Mouse (Mus musculus) left cerebral cortex, adult 8-10 months (tissue): Measurements from ENCODE around the gene Gm5150. TPM values are rescaled to one million over a fixed set of nuclear protein-coding genes. Genes with fewer than 3 reads are reported as not detected.
A peak's percentile ranks its signal among the peaks of the same experiment; 100 is the strongest.
"Not testable (repeated sequence)": the region's sequence is repeated elsewhere in the genome, so short reads cannot be mapped to it uniquely, and the experiment has no call there.

ENCODE experiments used
- DNase-seq, 2 experiments: peaks; one replicate each; pipeline ENCODE4 v3.0.0; 2022; ENCODE audit warnings: low spot score in 2 of 2
- microRNA-seq, 2 experiments: library from miRNA; unstranded; fragments of <30 nt; microRNA quantifications; one replicate each; pipeline ENCODE4 v1.2.0; 2022
- total RNA-seq, 4 experiments: library from RNA; stranded (reverse); gene quantifications; 2 replicates each; pipeline ENCODE4 v1.2.4; 2022

Gm5150 gene
- not detected for total RNA-seq

DNA sequence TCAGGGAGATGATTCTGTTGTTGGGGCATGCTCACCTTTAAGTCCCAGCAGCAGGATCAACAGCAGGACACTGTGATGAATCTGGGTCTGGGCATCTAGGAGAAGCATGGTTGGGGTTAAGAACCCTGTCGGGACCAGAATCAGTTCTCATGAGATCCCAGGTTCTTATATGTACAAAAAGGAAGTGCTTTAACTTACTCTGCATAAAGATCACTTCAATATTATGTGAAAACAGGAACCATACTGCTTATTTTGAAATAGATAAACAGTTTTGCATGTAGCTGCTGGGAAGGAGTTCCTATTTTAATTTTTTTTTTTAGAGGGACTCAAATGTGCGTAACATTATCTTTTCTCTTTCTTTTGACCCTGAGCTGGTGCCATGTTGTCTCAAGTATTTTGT lies at the start of gene Gm5150:
Gene Gm5150 (minus strand): TSS at position 223 of the 400 bp plus-strand sequence.
- DNase-seq = no peak

- not testable (repeated sequence) for DNase-seq
These were observed 45.5 kb upstream of the Gm5150 start for GRCm38 (mm10) chr3:16051736-16052135.

- DNase-seq = no peak
These were observed 41.1 kb upstream of the Gm5150 start for GRCm38 (mm10) chr3:16047288-16047687.

DNA sequence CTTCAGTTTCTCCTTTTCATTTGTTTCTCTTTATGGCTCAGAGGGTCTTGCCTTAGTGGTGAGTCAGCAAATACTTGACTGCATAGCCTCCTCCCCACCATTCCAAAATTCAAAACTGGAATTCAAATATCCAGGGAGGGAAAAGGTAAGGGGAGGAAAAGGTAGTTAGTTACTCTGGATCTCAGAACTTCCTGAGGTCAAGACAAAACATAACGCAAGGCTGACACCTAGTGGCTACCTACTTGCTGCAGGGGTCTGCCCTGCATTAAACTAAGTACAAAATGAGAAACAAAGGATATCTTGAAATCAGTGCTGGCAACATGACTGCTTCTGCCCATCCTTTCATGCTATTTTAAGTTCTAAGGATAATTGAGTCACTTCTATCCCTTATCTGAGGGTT lies 37.1 kb upstream of the Gm5150 start:
- DNase-seq = no peak

- DNase-seq = peak; percentile 8 to 29
These were observed 18.8 kb upstream of the Gm5150 start for GRCm38 (mm10) chr3:16024988-16025387.

DNA sequence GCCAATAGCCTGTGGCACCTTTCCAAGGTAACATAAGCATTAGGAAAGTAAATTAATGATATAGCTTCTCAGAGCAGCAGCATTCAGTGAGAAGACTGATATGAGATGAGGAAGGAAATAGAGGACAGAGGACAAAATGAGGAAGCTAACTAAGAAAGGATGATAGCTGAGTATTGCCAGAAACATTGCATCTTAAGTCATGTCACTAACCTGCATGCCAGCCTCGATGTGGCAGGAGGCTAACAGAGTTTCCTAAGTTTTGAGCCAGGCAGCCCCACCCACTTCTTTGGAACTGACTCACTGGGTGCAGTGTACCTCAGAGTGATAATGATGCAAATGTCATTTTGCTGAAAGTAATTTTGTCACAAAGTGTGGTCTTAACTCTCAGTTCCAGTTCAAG lies 16.0 kb upstream of the Gm5150 start:
- DNase-seq = no peak

DNA sequence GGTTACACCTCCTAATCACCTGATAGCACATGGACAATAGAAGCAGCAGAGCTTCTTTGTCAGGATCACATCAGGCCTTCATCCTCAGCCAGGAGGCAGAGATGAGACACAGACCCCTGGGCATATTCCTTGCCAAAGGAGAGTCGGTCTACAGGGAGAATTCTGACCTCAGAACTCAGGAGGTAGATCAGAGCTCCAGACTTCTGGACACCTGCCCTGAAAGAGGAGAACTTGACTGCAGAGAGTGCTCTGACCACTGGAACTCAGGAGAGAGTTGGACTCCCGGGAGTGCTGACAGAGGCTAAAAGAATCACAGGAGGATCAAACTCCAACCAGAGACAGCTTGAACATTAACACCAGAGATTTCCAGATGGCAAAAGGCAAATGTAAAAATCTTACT lies 8.2 kb upstream of the Gm5150 start:
- not testable (repeated sequence) for DNase-seq

DNA sequence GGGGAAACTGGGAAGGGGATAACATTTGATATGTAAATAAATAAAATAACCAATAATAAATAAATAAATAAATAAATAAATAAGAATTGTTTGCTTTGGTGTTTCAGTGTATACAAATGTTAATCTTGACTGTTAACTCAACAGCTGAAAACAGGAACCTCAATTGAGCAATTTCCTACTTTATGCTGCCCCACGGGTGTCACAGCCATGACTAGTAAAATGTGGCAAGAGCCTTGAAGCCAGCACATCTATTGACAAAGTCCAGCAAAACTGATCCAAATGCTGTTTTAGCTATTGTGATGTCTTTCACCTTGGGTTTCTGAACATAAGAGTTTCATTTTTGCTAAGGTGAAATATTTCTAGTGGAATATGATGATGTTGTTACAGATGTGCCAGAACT lies 1.6 kb upstream of the Gm5150 start:
- no peak for DNase-seq

DNA sequence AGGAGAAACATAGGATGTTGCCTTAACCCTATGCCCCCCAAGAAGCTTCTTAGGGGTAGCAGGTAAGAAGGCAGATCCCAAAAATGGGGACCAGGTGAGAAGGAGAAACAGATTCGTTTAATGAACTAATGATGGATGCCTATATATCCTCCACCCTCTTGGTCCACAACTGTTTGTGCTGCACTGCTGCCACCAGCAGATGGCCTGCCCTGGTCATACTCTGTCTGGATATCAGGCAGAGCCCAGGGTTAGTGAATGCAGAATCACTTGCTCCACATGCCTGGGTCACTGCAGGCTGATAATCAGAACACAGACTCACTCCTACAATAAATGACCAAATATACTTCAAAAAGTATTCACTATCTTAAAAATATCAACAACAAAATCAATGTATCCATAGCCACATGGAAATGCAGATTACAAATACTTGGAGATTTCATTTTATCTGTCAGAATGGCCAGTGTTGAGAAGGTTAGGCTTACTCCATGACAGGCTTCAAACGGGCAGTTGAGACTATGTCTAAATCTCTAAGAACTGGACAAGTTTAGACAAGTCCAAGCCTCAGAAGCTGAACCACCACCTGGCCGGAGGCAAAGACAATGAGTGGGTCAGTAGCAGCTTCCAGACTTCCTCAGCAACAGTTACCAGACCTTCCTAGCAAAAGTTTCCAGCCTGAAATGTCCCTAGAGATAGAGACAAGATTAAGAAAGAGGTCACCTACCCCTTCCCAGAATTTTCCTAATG lies 2.2 kb downstream of the Gm5150 start:
- no peak for DNase-seq

DNA sequence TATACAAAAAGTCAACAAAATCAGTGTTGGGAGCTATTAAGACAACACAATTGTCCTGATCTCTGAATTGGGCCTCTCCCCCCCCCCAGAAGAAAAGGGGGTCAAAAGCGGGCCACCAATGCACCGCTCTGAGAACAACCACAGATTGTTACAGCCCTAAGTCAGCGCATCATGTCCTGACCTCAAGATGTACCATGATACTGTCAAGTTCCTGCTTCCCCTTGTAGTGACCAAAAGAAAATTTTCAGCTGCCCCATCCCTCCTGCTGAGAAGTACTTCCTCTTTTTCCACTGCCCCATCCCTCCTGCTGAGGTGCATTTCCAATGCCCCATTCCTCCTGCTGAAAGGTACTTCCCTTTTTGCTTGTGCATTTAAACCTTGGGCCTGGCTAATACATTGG lies 6.8 kb downstream of the Gm5150 start:
- DNase-seq = not testable (repeated sequence)

DNA sequence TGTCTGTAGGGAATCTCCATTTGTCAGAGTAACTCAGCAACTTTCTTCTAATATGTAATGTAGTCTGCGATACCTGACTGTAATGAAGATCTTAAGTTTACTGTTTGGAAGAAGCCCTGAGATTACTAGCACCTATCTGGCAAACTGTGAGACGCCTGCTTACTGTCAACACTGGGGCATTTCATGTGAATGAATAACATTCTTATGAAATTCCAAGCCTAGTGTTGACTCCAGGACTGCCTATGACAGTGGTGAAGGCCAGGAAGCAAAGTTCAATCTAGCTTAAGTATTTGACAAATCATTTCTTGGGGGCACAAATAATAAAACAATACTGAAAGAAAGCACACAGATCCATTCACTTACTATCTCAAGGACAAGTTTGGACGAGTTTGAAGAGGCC lies 24.0 kb downstream of the Gm5150 start:
- no peak for DNase-seq

DNA sequence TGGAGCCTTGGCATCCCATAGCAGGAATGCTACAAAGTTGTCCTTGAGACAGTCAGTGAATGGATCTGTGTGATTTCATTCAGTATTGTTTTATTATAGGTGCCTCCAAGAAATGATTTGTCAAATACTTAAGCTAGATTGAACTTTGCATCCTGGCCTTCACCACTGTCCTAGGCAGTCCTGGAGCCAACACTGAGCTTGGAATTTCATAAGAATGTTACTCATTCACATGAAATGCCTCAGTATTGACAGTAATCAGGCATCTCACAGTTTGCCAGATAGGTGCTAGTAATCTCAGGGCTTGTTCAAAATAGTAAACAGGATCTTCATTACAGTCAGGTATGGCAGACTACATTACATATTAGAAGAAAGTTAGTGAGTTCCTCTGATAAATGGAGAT lies 49.3 kb downstream of the Gm5150 start:
- DNase-seq = no peak

Small RNAs within 50 kb of the gene (microRNA-seq; reads per million reads assigned to microRNA genes)
- gene Gm24694 = 0 reads per million in 2 experiments

Other genes starting within 250 kb of the Gm5150 start
- not detected for gene Sirpb1c, start 157.9 kb downstream of the Gm5150 start, total RNA-seq